Mouse (Mus musculus): Measurements from ENCODE around the gene Gm3618.
"Not testable (repeated sequence)": the region's sequence is repeated elsewhere in the genome, so short reads cannot be mapped to it uniquely, and the experiment has no call there.

The Gm3618 gene

DNA sequence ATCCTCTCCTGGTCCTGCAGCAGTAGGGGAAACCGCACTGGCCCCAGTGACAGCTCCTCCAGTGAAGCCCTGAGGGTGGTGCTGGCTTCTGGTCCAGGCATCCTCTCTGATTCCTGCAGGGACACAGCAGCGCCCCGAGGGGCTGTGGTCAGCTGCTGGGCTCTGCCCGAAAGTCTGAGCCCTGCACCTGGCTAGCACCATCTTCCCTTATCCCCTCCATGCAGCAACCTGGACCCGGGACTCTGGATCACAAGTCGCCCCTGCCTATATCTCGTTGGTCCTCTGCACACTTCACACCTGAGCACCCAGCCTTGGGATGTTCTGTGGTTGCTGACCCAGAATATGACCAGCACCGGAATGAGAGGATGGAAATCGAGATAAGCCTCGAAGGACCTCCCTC, at the start of gene Gm3618:
Gm3618 (minus strand) TSS at position 101 of the 400 bp plus-strand sequence.
- not testable (repeated sequence) for DNase-seq (ENCODE audit: low spot score in 2 of 2)

DNA sequence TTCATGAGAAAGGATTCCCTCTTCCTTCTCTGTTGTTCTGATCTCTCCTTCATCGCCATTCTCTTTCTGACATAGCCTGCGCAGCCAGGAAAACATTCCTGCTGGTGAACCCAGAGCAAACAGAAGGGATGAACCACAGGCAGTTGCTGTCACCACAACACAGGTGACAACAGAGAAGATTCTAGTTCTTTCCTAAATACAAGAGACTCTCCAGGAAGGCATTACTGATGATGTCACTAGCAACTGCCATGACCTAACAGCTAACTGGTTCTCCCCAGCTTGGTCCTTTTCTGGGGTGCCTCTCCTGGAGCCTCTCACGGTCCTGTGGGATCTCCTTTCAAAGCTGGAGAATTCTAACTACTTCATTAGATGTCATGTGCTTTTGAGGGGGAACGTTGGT, 46.7 kb upstream of the Gm3618 start, which contains the start of gene Gm16440:
Gm16440 (minus strand) TSS at position 101 of the 400 bp plus-strand sequence.
- not testable (repeated sequence) for DNase-seq (ENCODE audit: low spot score in 2 of 2)

DNA sequence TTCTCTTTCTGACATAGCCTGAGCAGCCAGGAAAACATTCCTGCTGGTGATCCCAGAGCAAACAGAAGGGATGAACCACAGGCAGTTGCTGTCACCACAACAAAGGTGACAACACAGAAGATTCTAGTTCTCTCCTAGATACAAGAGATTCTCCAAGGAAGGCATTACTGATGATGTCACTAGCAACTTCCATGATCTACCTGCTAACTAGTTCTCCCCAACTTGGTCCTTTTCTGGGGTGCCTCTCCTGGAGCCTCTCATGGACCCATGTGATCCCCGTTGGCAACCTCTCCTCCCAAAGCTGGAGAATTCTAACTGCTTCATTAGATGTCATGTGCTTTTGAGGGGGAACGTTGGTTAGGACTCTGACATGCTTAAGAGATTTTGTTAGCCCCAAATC, 38.7 kb downstream of the Gm3618 start, which contains the start of gene Gm21103:
Gm21103 (minus strand) TSS at position 101 of the 400 bp plus-strand sequence.
- DNase-seq (ENCODE audit: low spot score in 2 of 2) = not testable (repeated sequence)

DNA sequence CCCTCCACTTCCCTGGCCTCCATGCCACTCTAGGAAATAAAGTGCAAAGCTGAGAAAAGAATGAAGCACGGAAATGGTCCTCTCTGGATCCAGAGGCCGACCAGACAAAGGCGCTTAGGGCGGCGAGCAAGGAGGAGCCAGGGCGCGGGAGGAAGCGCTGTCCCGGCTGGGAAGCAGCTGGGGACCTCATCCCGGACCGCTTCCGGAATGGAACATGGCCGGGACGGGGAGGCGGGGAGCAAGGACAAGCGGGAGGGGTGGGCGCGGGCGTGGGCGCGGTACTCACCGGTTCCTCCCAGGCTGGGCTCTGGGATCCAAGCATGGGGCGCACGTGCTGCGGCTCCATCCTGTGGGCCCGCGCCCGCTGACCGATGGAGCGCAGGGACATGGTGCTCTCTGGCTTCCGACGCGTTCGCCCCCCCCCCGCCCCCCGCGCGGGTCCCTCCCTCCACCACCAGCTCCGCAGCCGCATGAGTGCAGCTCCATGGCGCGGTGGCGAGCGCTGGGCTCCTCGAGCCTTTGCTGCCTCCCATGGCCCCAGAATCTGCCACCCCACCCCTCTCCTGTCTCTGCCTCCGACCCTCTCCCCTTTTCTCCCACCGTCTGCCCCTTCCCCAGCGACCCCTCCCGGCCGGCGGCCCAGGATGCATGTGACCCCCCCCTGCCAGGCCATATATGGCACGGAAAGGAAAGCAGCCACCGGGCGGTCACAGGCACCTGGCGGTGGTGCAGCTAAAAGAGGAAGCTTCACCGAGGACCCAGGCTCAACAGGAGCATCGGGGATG, 56.4 kb downstream of the Gm3618 start, which contains the start of gene Gm3411:
Gm3411 (minus strand) TSS at position 320 of the 785 bp plus-strand sequence.
- peak; percentile 3 to 17 for DNase-seq (ENCODE audit: low spot score in 2 of 2)
